Mouse (Mus musculus): ENCODE measurements at regions not wholly inside any gene's neighbourhood (a gene's known extent, or its start where the extent isn't known, plus 50 kb on each side); places are given as distances from the start of the nearest gene placed in this dataset.

- DNase-seq, result no peak
Measured at GRCm38 (mm10) chr13:97604451-97604850, 156.0 kb downstream of the Gm10260 start.

GRCm38 (mm10) chr13:97601135-97601730 is 159.2 kb downstream of the Gm10260 start:
- DNase-seq, result no peak

GRCm38 (mm10) chr13:97600136-97600535 is 160.3 kb downstream of the Gm10260 start:
- no peak for DNase-seq

GRCm38 (mm10) chr13:97598507-97599431 is 161.7 kb downstream of the Gm10260 start:
- DNase-seq, result no peak

GRCm38 (mm10) chr13:97594851-97595250 is 165.6 kb downstream of the Gm10260 start:
- peak; percentile 40 for DNase-seq

GRCm38 (mm10) chr13:97589626-97590025 is 170.8 kb downstream of the Gm10260 start:
- no peak for DNase-seq

GRCm38 (mm10) chr13:97588085-97588484 is 172.3 kb downstream of the Gm10260 start:
- DNase-seq, result no peak

- no peak for DNase-seq
Measured at GRCm38 (mm10) chr13:97587088-97587487, 173.3 kb downstream of the Gm10260 start.

GRCm38 (mm10) chr13:97584045-97584444 is 176.4 kb downstream of the Gm10260 start:
- DNase-seq, result no peak

- no peak for DNase-seq
Measured at GRCm38 (mm10) chr13:97581380-97581779, 179.1 kb downstream of the Gm10260 start.

- peak; percentile 41 for DNase-seq
Measured at GRCm38 (mm10) chr13:97580241-97580874, 180.1 kb downstream of the Gm10260 start.

GRCm38 (mm10) chr13:97578595-97578994 is 181.8 kb downstream of the Gm10260 start:
- DNase-seq, result no peak

- no peak for DNase-seq
Measured at GRCm38 (mm10) chr13:97577081-97577785, 183.2 kb downstream of the Gm10260 start.

GRCm38 (mm10) chr13:97573601-97574000 is 186.8 kb downstream of the Gm10260 start:
- DNase-seq, result no peak

GRCm38 (mm10) chr13:97572352-97572751 is 188.1 kb downstream of the Gm10260 start:
- no peak for DNase-seq

GRCm38 (mm10) chr13:97570009-97570408 is 190.4 kb downstream of the Gm10260 start:
- DNase-seq, result peak; percentile 30

GRCm38 (mm10) chr13:97567632-97568031 is 192.8 kb downstream of the Gm10260 start:
- DNase-seq, result no peak

GRCm38 (mm10) chr13:97566071-97566470 is 194.4 kb downstream of the Gm10260 start:
- peak; percentile 59 for DNase-seq

GRCm38 (mm10) chr13:97562241-97562640 is 198.2 kb downstream of the Gm10260 start:
- no peak for DNase-seq

GRCm38 (mm10) chr13:97560789-97561188 is 199.6 kb downstream of the Gm10260 start:
- no peak for DNase-seq

GRCm38 (mm10) chr13:97559611-97560385 is 200.6 kb downstream of the Gm10260 start:
- no peak for DNase-seq

GRCm38 (mm10) chr13:97558884-97559283 is 201.5 kb downstream of the Gm10260 start:
- DNase-seq, result no peak
